Mouse (Mus musculus) cerebellum, adult 11-12 months (tissue): ENCODE measurements at regions not wholly inside any gene's neighbourhood (a gene's known extent, or its start where the extent isn't known, plus 50 kb on each side); places are given as distances from the start of the nearest gene placed in this dataset.

Source experiments
- DNase-seq: peaks from one replicate; pipeline ENCODE4 v3.0.0; 2022

- no peak for DNase-seq
Observed at GRCm38 (mm10) chr9:32057427-32058115, 58.4 kb upstream of the Arhgap32 start.

DNA sequence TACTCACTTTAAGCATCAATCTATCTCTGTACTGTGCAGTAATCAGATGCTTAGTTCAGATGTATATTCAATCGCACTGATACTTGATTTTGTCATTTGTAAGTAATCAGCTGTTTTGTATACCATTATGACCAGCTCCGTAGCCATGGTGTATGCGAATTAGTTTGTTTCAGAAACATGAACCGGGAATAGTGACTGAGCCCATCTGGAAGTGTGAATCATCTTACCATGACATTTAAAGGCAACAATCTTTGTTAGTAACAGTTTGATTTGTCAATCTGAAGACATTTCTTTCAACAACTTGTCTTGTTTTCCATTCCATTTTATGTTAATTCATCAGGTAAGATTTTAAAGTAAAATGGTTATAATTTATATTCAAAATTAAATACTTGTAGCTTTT, 53.2 kb upstream of the Arhgap32 start:
- DNase-seq, result no peak

DNA sequence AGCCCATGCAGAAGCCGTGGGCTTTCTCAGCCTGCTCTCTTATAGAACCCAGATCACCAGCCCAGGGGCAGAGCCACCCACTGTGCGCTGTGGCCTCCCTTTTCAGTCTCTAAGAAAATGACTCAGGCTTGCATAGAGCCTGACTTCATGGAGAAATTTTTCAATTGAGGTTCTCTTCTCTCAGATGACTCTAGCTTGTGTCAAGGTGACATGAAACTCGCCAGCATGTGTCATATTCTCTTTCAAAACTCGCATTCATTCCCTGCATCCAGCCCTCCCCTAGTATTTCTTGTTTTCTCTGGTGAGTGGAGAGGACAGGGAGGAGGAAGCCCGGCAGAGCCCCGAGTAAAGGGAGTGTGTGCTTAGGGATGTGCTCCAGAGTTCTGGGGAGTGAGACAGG, 52.4 kb upstream of the Arhgap32 start:
- DNase-seq, result no peak

GRCm38 (mm10) chr9:32064007-32064550, 51.9 kb upstream of the Arhgap32 start:
- DNase-seq, result no peak
